Mouse (Mus musculus): ENCODE measurements around the gene Rab15.

GRCm38 (mm10) chr12:76853378-76854142 lies 30.9 kb upstream of the Rab15 start:
- TF ChIP-seq CTCF (IDR thresholded peaks at IDR 0.05; ENCODE audit: borderline replicate concordance, insufficient read depth, low read length) (no peak), POLR2A (IDR thresholded peaks at IDR 0.05; ENCODE audit: low read depth, low read length) (no peak)

Data from embryonic fibroblast, embryonic 13.5 days (primary cell).